Mouse (Mus musculus): ENCODE measurements around the gene B4galnt3. TPM values are rescaled to one million over a fixed set of nuclear protein-coding genes. Genes with fewer than 3 reads are reported as not detected.

Gene B4galnt3
- total RNA-seq, 1 experiment from 2014 or later = not detected

DNA sequence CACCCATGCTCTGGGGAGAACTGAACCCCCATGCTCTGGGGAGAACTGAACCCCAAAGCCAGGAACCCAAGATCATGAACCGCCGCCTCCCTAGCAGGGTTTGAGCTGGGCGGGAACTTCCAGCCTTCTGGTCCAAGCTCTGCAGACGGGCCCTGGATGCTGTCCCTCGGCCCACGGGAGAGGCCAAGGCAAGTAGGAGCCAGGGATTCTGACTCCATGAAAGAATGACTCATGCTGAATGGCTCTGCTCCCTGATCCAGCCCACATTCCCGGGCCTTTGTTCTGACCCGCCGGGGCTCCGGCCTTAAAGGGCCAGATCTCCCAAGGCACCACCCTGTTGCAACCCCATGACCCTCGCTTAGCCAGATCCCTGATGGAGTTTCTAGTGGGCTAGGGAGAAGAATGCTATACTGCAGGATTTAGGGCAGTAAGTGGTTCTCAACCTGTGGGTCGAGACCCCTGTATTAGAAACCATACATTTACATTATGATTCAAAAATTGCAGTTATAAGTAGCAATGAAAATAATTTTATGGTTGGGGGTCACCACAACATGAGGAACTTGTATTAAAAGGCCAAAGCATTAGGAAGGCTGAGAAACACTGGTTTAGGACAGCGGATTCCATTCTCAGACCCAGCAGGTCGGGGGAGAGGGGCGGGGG is 102.0 kb downstream of the B4galnt3 start:
- no peak for ATAC-seq (replicated peaks; ENCODE audit: insufficient number of reproducible peaks, low FRiP score, low TSS enrichment, poor library complexity, severe bottlenecking)

DNA sequence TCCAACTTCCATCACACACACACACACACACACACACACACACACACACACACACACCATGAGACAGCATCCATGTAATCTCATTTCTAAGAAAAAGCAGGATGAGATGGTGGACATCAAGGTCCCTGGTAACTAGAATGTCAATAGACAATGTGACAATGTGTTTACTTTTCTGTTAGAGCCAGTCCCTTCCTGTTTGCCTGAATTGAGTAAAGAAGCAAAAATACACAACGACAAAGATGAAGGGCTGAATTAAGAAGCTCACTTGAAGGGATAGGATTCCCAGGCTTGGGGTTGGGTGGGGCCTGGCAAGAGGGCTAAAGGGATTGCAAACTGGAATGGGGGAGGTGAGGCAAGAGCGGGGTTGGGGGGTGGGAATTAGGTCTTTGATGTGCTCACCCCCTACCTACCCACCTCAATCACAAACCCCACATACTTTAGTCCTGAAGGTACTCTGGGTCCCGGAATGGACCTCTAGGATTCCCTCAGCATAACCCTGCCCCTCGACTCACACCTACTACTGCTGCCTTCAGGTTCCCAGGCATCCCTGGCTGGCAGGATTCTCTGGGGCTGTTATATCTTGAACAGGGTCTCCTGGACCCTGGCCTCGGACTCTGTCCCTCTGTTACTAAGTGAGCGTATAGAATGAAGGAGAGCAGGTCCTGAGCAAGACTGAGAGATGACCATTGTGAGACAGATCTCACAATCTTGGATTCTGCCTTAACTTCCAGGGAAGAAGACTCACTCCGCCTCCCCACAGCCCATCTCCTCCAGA is 102.8 kb downstream of the B4galnt3 start:
- ATAC-seq (replicated peaks; ENCODE audit: insufficient number of reproducible peaks, low FRiP score, low TSS enrichment, poor library complexity, severe bottlenecking) = no peak

DNA sequence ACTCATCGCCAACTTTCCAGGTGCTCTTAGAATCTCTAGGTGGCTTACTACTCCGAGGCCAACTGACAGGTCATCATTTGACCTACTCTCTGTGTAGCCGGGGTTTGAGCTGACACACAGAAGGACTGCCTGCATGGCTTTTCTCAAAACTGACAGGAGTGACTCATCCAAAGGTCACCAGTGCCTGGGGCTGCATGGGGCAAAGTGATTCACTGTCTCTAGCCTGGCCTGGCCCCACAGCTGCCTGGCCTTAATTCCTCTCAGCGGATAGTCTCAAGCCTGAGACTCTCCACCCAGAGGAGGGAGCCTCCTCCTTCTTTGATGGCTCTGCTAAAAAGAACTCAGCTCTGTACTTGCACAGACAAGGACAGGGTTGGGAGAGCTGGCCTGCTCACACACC is 103.4 kb downstream of the B4galnt3 start:
- no peak for ATAC-seq (replicated peaks; ENCODE audit: insufficient number of reproducible peaks, low FRiP score, low TSS enrichment, poor library complexity, severe bottlenecking)

DNA sequence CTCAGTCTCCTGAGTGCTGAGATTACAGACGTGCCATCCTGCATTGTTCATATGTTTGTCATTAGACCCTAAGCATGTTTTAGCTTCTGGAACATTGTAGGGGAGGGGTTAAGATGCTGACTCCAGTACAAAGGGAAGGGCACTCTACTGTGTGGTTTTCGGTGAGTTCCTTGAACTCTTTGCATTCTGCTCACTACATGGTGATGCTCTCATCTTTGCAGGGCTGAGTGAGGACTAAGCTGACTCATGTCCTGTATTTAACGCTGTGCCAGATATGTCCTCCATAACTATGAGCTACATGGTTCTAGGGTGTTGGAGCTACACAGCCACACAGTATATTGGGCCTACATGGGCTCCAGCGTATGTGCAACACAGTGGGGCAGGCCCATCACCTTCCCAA is 104.0 kb downstream of the B4galnt3 start:
- ATAC-seq (replicated peaks; ENCODE audit: insufficient number of reproducible peaks, low FRiP score, low TSS enrichment, poor library complexity, severe bottlenecking) = no peak

DNA sequence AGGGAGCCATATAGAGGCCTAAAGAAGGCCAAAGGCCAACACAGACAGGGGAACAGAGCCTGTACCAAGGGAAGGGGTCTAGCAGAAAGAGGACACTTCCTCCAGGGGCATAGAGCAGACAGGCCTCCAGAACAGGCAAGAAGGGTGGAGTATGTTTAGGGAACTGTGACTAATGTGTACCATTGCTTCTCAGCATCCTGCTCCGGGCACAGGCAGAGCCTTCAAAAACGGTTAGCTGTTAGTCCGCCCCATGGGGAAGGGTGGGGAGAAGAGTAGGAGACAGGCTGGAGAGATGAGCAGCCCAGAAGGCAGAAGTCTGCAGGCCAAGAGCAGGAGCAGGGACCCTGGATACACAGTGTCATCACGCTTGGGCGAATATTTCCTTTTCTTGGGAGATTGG is 105.1 kb downstream of the B4galnt3 start:
- ATAC-seq (replicated peaks; ENCODE audit: insufficient number of reproducible peaks, low FRiP score, low TSS enrichment, poor library complexity, severe bottlenecking) = peak; percentile 36; the same call in 1 of the 2 replicates

DNA sequence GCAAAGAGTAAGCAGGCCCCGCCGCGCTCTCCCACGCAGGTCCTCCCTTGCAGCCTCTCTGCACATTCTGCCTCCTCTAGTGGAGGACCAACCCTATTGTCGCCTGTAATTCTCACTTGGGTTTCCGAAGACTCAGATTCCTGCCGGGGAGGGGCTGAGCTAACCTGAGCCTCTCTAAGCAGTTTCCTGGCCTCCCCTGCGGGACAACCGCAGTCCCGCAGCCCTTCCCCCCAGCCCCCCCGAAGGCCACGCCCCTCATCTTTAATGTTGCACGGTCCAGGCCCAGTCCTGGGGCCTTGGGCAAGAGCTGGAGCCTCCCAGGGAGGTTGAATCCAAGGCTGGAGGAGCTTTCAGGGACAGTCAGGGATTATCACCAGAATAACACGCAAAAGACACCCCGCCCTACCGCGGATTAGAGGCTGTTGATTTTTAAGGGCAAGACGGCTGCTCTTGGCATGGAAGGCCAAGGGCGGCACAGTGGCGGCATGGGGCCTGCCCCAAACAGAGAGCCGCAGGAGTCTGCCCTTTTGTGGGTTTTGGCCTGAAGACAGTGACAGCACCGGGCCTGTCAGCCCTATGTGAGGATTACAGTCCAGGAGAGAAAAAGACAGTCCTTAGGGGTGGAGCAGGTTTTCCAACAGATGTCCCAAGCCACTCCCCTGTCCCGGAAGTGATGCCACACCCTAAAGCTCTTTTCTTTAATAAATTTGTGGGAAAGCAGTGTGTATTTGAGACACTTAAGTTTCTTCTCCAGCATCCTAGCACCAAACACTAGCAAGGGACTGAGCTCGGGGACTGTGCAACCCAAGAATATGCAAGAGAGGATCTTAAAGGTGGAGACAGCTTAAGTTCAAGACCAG is 105.8 kb downstream of the B4galnt3 start:
- ATAC-seq (replicated peaks; ENCODE audit: insufficient number of reproducible peaks, low FRiP score, low TSS enrichment, poor library complexity, severe bottlenecking) = no peak

DNA sequence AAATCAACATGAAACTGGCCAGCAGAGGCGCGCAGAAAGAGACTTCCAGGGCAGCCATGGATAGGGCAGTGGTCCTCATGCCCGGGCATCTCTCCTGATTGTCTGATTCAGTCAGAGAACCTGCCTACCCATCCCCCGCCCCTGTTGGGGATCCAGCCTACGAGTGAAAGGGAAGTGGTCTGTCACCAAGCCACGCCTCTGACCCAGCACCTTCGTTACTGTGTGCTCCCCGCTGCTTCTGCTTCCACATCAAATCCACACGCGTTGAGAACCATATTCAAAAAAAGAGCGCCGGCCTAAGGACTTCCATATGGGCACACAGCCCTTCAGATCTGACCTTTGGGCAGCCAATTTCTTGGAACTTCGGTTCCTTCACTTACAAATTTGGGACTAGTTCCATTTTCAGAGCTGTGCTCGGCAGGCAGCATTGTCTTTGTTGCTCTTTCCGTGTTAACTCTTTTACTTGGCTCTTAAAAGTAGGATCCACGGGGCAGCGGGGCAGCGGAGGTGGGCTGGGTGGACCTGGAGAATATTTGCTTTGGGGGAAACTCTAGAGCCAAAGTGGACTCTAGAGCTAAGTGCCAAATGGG is 106.7 kb downstream of the B4galnt3 start:
- ATAC-seq (replicated peaks; ENCODE audit: insufficient number of reproducible peaks, low FRiP score, low TSS enrichment, poor library complexity, severe bottlenecking) = peak; percentile 83

DNA sequence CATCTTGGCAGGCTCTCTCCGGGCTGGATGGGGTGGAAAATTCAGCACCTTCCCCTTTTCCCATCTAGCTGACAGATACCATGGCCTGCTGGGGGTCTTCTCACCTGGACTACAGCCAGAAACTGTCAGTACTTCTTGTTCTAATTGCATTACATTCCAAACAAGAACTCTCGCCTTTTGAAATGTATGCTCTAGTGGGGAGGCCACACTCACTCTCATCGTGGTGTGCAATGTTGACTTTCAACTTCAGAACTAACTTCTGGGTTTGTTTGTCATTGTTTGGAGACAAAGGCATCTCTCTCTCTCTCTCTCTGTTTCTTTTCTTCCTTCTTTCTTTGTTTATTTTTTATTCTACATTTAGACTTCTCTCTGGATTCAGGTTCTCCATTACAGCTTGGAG is 107.8 kb downstream of the B4galnt3 start:
- no peak for ATAC-seq (replicated peaks; ENCODE audit: insufficient number of reproducible peaks, low FRiP score, low TSS enrichment, poor library complexity, severe bottlenecking)

DNA sequence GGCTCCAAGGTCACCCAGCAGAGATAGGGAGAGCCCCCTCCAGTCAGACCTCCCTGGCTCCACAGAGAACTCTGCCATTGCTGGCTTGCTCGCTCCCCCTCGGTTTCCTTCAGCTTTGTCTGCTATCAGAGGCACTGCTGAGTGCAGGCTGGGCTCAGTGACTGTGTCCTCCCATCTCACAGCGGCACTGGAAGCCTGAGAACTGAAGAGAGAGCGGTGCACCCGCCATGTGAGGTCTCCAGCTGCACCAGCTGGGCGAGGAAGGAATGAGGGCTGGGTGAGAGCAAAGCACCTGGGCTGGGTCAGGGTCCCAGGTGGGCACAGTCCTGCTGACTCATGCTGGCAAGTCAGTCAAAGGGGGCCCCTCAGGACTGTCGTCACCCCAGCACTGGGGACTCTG is 108.6 kb downstream of the B4galnt3 start:
- no peak for ATAC-seq (replicated peaks; ENCODE audit: insufficient number of reproducible peaks, low FRiP score, low TSS enrichment, poor library complexity, severe bottlenecking)

DNA sequence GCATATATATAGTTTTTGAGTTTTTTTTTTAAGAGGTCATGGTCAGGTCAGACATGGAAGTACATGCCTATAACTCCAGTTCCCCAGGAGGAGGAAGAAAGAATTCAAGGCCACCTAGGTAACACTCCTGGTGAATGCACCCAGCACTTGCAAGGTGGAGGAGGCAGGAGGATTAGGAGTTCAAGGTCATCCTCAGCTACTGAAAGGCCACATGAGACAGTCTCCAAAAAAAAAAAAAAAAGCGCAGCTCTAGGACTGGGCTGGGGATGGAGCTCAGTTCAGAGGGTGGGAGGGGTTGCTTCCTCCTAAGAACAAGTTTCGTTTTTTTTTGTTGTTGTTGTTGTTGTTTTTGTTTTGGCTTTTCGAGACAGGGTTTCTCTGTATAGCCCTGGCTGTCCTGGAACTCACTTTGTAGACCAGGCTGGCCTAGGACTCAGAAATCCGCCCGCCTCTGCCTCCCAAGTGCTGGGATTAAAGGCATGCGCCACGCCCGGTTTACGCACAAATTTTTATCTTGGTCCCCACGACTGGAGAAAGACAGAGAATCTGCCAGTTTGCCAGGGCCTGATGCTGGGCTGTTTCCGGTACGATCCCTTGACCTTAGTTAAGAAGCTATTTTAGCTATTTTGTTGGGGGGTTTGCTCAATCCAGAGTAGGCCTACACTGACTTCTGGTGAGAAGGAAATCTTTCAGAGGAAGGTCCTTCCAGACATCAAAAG is 109.2 kb downstream of the B4galnt3 start:
- ATAC-seq (replicated peaks; ENCODE audit: insufficient number of reproducible peaks, low FRiP score, low TSS enrichment, poor library complexity, severe bottlenecking) = no peak

DNA sequence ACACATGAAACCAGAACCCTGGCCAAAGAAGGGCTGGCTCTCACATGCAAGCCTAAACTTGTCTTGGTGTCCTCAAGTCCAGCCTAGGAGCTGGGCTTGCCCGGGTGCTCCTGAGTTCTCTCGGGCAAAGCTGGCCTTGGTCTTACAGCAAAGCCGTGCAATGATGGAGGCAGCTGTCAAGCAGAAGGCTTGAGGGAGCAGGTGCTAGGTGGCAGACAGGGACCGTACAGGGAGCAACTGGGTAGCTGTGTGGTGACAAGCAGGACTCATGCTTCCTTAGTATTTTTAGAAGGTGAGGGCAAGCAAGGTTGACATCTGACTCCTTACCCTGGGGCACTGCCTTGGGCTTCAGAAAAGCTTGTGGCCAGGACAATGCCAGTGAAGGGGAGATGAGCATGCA is 110.6 kb downstream of the B4galnt3 start:
- no peak for ATAC-seq (replicated peaks; ENCODE audit: insufficient number of reproducible peaks, low FRiP score, low TSS enrichment, poor library complexity, severe bottlenecking)

DNA sequence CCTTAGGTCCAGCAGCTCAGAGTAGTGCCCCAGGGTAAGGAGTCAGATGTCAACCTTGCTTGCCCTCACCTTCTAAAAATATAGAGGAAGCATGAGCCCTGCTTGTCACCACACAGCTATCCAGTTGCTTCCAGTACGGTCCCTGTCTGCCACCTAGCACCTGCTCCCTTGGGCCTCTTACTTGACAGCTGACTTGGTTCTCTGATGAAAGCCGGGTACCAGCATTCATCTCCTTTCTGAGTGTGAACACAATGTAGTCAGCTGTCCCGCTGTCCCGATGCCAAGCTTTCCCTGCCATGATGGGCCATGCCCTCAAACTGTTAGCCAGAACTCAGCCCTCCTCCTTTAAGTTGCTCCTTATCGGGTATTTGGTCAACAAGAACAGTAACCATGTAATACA is 112.2 kb downstream of the B4galnt3 start:
- no peak for ATAC-seq (replicated peaks; ENCODE audit: insufficient number of reproducible peaks, low FRiP score, low TSS enrichment, poor library complexity, severe bottlenecking)

DNA sequence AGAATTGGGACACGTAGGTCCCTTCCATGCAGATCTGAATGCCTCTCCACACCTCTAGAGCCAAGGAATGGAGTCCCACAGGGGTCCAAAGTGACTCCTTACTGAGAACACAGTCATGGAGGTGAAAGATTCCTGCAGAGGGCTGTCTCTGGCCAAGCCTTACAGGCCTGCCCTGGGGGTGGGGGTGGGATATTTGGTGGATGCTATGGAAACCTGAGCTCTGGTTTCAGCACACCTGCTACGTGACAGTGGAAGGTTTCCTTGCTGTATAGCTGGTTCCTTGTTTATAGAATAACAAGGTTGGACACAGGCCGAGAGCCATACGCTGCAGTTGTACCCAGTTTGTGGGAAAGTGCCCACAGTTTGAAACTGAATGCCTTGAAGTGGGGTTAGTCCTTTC is 113.9 kb downstream of the B4galnt3 start:
- no peak for ATAC-seq (replicated peaks; ENCODE audit: insufficient number of reproducible peaks, low FRiP score, low TSS enrichment, poor library complexity, severe bottlenecking)

DNA sequence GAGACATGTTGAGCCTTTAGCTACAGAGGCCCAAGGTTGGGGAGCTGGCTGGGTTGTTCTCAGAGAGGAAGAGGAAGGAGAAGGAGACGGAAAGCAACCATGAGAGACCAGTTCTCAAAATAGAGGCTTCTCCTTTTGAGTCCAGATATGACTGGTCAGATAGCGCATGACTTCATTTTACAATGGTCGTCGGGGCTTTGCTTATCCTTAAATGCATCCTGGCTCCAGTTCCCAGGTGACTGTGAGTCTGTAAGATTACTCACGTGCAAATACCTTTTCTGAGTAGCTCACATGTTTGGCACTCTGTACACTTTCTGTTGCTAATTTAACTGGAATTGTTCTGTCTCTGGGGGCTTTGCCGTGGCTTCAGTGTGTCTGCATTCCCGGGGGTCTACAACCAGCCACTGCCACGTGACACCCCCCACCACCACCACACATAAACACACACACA is 114.6 kb downstream of the B4galnt3 start:
- ATAC-seq (replicated peaks; ENCODE audit: insufficient number of reproducible peaks, low FRiP score, low TSS enrichment, poor library complexity, severe bottlenecking) = peak; percentile 78

DNA sequence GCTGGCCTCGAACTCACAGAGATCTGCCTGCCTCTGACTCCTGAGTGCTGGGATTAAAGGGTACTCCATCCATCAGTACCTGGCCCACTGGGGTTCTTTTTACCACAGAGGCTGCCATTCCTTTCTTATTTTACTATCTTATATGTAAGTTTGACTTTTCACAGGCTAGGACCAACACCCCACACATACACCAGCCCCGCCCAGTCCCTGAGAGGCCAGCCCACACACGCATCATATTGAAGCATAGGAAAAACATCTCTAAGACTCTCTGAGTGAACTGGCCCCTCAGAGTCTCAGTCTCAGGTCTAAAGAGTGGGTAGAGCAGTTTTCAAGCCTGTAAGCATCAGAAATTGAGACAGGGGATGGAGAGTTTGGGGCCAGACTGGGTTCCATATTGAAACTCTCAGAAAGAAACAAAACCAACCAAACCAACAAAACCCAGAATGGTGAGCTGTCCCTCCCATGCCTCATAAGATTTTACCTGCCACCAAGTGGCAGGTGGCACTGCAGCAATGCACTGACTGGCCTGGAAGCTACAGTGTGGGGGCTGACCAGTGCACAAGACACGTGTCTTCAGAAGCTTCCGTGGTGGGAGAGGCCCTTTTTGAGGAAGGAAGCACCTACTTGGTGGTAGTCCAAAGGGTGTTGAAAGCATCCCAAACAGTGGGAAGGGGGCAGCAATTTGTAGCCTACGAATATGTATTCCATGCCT is 115.2 kb downstream of the B4galnt3 start:
- ATAC-seq (replicated peaks; ENCODE audit: insufficient number of reproducible peaks, low FRiP score, low TSS enrichment, poor library complexity, severe bottlenecking) = no peak

DNA sequence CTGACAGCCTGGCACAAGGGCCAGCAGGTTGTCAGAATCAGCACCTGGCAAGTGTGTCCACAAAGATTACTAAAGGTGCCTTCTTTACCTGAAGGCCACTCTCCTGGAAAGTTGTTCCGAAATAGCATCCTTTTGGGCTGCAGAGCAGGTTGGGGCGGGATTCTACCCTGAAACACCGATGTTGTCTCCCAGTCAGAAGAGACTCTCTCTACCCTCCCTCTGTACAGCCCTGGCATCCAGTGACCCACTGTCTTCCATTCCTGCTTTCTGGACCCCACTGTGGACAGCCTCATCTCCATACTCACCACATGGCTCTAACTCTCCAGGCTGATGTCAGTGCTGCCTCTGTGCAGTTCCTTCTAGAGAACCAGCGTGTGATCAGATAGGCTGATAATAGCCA is 118.7 kb downstream of the B4galnt3 start:
- no peak for ATAC-seq (replicated peaks; ENCODE audit: insufficient number of reproducible peaks, low FRiP score, low TSS enrichment, poor library complexity, severe bottlenecking)

DNA sequence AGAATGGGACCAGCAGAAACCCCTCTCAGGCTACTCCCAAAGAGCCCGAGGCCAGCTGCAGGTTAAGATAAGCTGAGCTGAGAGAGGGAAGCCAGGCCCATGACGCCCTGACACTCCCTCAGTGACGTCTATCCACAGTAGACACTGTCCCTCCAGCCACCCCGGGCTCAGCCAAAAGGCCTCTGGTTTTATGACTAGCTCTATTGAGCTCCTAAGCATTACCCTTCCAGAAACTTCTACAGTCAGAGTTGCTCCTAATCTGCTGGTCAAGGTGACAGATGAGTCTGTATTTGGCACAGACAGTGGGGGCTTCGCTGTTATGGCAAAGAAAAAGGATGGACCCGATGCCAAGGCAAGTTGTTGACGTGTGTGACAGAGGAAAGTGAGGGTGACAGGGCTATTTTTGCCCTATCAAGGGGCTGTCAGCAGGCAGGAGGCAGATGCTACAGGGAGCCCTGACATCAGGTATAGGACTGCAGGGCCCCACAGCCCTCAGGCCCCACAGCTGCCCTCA is 119.7 kb downstream of the B4galnt3 start:
- no peak for ATAC-seq (replicated peaks; ENCODE audit: insufficient number of reproducible peaks, low FRiP score, low TSS enrichment, poor library complexity, severe bottlenecking)
